ENCODE assay signal across 12 mouse cellular contexts in genomic region chr10:37378002-37378702, GRCm38 (mm10).
A peak's percentile ranks its signal among the peaks of the same experiment; 100 is the strongest.
DNase-seq lines count a peak whose midpoint lies in the region; ATAC-seq lines count a peak whose summit lies in the region.
"Had no signal": no experiment of that assay in that cellular context is flagged by ENCODE, and none has a peak within 500 bp of the region (broad histone marks: within the 10 kb centered on the region; RNA-seq: fewer than 3 reads in every experiment).

No protein-coding gene starts in this region.

- H3K4me3 ChIP-seq in hindbrain, embryonic 11.5 days (ENCODE audit: low read depth, low read length) = no peak overlapping the region
- H3K4me3 ChIP-seq in midbrain, embryonic 14.5 days (replicated peaks; ENCODE audit: low read depth, low read length) = no peak overlapping the region
- no peak overlapping the region for H3K4me3 ChIP-seq in kidney, embryonic 15.5 days (replicated peaks)
- H3K4me3 ChIP-seq: limb, embryonic 12.5 days had no signal

- H3K27me3 ChIP-seq in hindbrain, embryonic 11.5 days (ENCODE audit: control insufficient read depth, insufficient read depth, low read length) = no peaks in the 10 kb centered on the region
- no peaks in the 10 kb centered on the region for H3K27me3 ChIP-seq in midbrain, embryonic 14.5 days (ENCODE audit: control insufficient read depth, insufficient read depth, low read length)
- H3K27me3 ChIP-seq in kidney, embryonic 15.5 days = no peaks in the 10 kb centered on the region
- H3K27me3 ChIP-seq: limb, embryonic 12.5 days had no signal

- no peaks in the 10 kb centered on the region for H3K4me1 ChIP-seq in hindbrain, embryonic 11.5 days (replicated peaks; ENCODE audit: control insufficient read depth, insufficient read depth, low read length)
- peaks cover 19% of the 10 kb centered on the region for H3K4me1 ChIP-seq in midbrain, embryonic 14.5 days (ENCODE audit: control insufficient read depth, insufficient read depth, low read length)
- H3K4me1 ChIP-seq in kidney, embryonic 15.5 days = no peaks in the 10 kb centered on the region
- H3K4me1 ChIP-seq: limb, embryonic 12.5 days had no signal

- DNase-seq in R1 (ENCODE audit: low read depth, low spot score) = peak; percentile 81
- peak; percentile 72 for DNase-seq in embryo, embryonic 11 days
- DNase-seq in hindbrain, embryonic 11.5 days (ENCODE audit: low spot score) = peak; percentile 76
- DNase-seq in midbrain, embryonic 14.5 days = peak; percentile 77
- no peak for DNase-seq in cerebellum, postnatal 25 days
- no peak for DNase-seq in spleen, postnatal 14 days (ENCODE audit: low spot score in 2 of 2)
- DNase-seq: cerebellum, postnatal 10 days; kidney, adult 11 months; lung, adult 18-20 months had no signal

- peak overlapping the region; percentile 88 for H3K27ac ChIP-seq in hindbrain, embryonic 11.5 days (ENCODE audit: low read depth, low read length)
- peak overlapping the region; percentile 78 for H3K27ac ChIP-seq in midbrain, embryonic 14.5 days (replicated peaks; ENCODE audit: low read depth, low read length)
- no peak overlapping the region for H3K27ac ChIP-seq in kidney, embryonic 15.5 days
- H3K27ac ChIP-seq: limb, embryonic 12.5 days had no signal

- ATAC-seq in hindbrain, embryonic 11.5 days (ENCODE audit: low FRiP score) = peak; percentile 95
- peak; percentile 88 for ATAC-seq in midbrain, embryonic 14.5 days (ENCODE audit: low FRiP score, low TSS enrichment)
- ATAC-seq in kidney, embryonic 15.5 days (replicated peaks; ENCODE audit: low FRiP score) = no peak
- ATAC-seq: activated CD4-positive, CD25-positive, alpha-beta regulatory T cell, adult 4 months had no signal

- no peaks in the 10 kb centered on the region for H3K9me3 ChIP-seq in hindbrain, embryonic 11.5 days (ENCODE audit: control insufficient read depth, low read length)
- no peaks in the 10 kb centered on the region for H3K9me3 ChIP-seq in midbrain, embryonic 14.5 days (ENCODE audit: control insufficient read depth, low read length)
- no peaks in the 10 kb centered on the region for H3K9me3 ChIP-seq in kidney, embryonic 15.5 days (replicated peaks)
- H3K9me3 ChIP-seq: limb, embryonic 12.5 days had no signal

- peak overlapping the region; percentile 21 for H3K4me2 ChIP-seq in hindbrain, embryonic 11.5 days (replicated peaks; ENCODE audit: low read depth, low read length)
- H3K4me2 ChIP-seq in midbrain, embryonic 14.5 days (ENCODE audit: low read length) = peak overlapping the region; percentile 38
- no peak overlapping the region for H3K4me2 ChIP-seq in kidney, embryonic 15.5 days
- H3K4me2 ChIP-seq: limb, embryonic 12.5 days had no signal

- no peaks in the 10 kb centered on the region for H3K36me3 ChIP-seq in hindbrain, embryonic 11.5 days (ENCODE audit: control insufficient read depth, insufficient read depth, low read length)
- no peaks in the 10 kb centered on the region for H3K36me3 ChIP-seq in midbrain, embryonic 14.5 days (ENCODE audit: control insufficient read depth, insufficient read depth, low read length)
- no peaks in the 10 kb centered on the region for H3K36me3 ChIP-seq in kidney, embryonic 15.5 days
- H3K36me3 ChIP-seq: limb, embryonic 12.5 days had no signal

- H3K9ac ChIP-seq in hindbrain, embryonic 11.5 days (ENCODE audit: low read depth, low read length) = no peak overlapping the region
- H3K9ac ChIP-seq in midbrain, embryonic 14.5 days (replicated peaks; ENCODE audit: low read length) = no peak overlapping the region
- H3K9ac ChIP-seq in kidney, embryonic 15.5 days = no peak overlapping the region
- H3K9ac ChIP-seq: limb, embryonic 12.5 days had no signal

- 11% methylated on average over 4 of the region's 4 CpGs for WGBS in hindbrain, embryonic 11.5 days
- 1% methylated on average over 4 of the region's 4 CpGs for WGBS in midbrain, embryonic 14.5 days
- 40% methylated on average over 4 of the region's 4 CpGs for WGBS in kidney, embryonic 15.5 days

Comparison
In these comparisons a context has a peak if more than half of its experiments do, and no peak if none do; other contexts are left out.
1. DNase-seq: peak in R1 (single experiment), embryo, embryonic 11 days (single experiment), hindbrain, embryonic 11.5 days (single experiment) and midbrain, embryonic 14.5 days (single experiment); none in cerebellum, postnatal 25 days (0 of 2) and spleen, postnatal 14 days (0 of 2).